Mouse (Mus musculus) intestine, embryonic 14.5 days (tissue): Measurements from ENCODE around the gene Rpl35. TPM values are rescaled to one million over a fixed set of nuclear protein-coding genes. Genes with fewer than 3 reads are reported as not detected.

ENCODE experiments used
- ATAC-seq: fragments of 200-750 bp; cut with Nextera tagmentation; replicated peaks from 2 replicates; pipeline ENCODE4 v1.8.0; 2017; ENCODE audit warnings: low read depth, moderate number of reproducible peaks, moderate TSS enrichment, moderate library complexity; ENCODE audit not compliant: low FRiP score, low TSS enrichment
- DNase-seq: peaks from one replicate; pipeline ENCODE4 v3.0.0-alpha.2; 2018; ENCODE audit warnings: low spot score
- H3K27ac ChIP-seq: fragments of 300-500 bp; sonication (generic); 2 replicates; pipeline ENCODE4 v1.5.1; 2014; ENCODE audit warnings: low read depth, mild to moderate bottlenecking, control low read depth
- H3K27me3 ChIP-seq: fragments of 300-500 bp; sonication (generic); replicated peaks from 2 replicates; pipeline ENCODE4 v1.6.1; 2014; ENCODE audit warnings: low read length, control low read depth; ENCODE audit not compliant: control insufficient read depth, insufficient read depth
- H3K36me3 ChIP-seq: fragments of 300-500 bp; sonication (generic); 2 replicates; pipeline ENCODE4 v1.6.1; 2014; ENCODE audit warnings: low read length, control low read depth; ENCODE audit not compliant: control insufficient read depth, insufficient read depth
- H3K4me1 ChIP-seq: fragments of 300-500 bp; sonication (generic); replicated peaks from 2 replicates; pipeline ENCODE4 v1.6.1; 2014; ENCODE audit warnings: low read length, control low read depth, mixed read lengths; ENCODE audit not compliant: control insufficient read depth, insufficient read depth
- H3K4me2 ChIP-seq: fragments of 300-500 bp; sonication (generic); 2 replicates; pipeline ENCODE4 v1.6.1; 2014; ENCODE audit warnings: low read length
- H3K4me3 ChIP-seq: fragments of 300-500 bp; sonication (generic); 2 replicates; pipeline ENCODE4 v1.5.1; 2014; ENCODE audit warnings: low read depth, low read length, control low read depth, mixed read lengths
- H3K9ac ChIP-seq: fragments of 300-500 bp; sonication (generic); 2 replicates; pipeline ENCODE4 v1.6.1; 2014; ENCODE audit warnings: mild to moderate bottlenecking, low read length
- H3K9me3 ChIP-seq: fragments of 300-500 bp; sonication (generic); 2 replicates; pipeline ENCODE4 v1.6.1; 2016; ENCODE audit warnings: low read length, control low read depth; ENCODE audit not compliant: control insufficient read depth
- WGBS: fragments of 180-500 bp; shearing (Covaris S2); extraction: QIAGEN DNeasy Blood & Tissue Kit; methylation state at CpG from one replicate; pipeline ENCODE4 v1.1.7; 2014; 5-methylcytosine and 5-hydroxymethylcytosine counted together
- polyA plus RNA-seq: library from polyadenylated mRNA; unstranded; fragments of >200 nt; fragmentation: Nextera tagmentation; extraction: Ambion mirVana; gene quantifications from 2 replicates; pipeline ENCODE4 v1.2.1, GENCODE M21; 2014

The Rpl35 gene
- 1,154 and 1,176 TPM in 2 replicates for polyA plus RNA-seq

DNA sequence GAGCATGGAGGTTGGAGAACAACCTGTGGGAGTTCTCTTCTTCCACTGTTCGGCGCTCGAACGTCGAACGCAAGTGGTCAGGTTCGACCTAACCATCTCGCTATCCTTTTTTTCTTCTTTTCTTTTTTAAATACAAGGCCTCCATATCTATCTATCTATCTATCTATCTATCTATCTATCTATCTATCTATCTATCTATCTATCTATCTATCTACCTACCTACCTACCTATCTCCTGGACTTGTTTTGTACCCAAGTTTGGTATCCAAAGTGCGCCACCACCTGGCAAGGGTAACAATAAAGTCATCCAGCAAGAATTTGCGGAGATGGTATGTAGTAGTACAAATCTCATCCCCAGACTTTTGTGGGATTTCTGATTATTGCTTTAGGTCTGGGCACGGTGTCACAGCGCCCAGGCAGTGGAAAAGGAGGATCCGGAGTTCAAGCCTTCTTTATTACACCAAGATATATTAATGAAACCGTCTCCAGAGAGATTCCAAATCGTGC, at the start of gene Rpl35:
Rpl35 (minus strand) TSS at position 51 of the 506 bp plus-strand sequence.
- peaks cover 35% of the 10 kb centered on the region for H3K36me3 ChIP-seq
- H3K4me1 ChIP-seq, result peaks cover 35% of the 10 kb centered on the region
- peak; percentile 72 for DNase-seq
- no peaks in the 10 kb centered on the region for H3K27me3 ChIP-seq
- peak within 1 kb of the TSS; percentile 85 for H3K4me3 ChIP-seq
- peak within 1 kb of the TSS; percentile 93 for H3K9ac ChIP-seq
- peak within 1 kb of the TSS; percentile 89 for H3K27ac ChIP-seq
- H3K9me3 ChIP-seq, result no peaks in the 10 kb centered on the region
- no peak for ATAC-seq
- peak within 1 kb of the TSS; percentile 97 for H3K4me2 ChIP-seq
- 10% methylated on average over 15 of the region's 15 CpGs for WGBS

DNA sequence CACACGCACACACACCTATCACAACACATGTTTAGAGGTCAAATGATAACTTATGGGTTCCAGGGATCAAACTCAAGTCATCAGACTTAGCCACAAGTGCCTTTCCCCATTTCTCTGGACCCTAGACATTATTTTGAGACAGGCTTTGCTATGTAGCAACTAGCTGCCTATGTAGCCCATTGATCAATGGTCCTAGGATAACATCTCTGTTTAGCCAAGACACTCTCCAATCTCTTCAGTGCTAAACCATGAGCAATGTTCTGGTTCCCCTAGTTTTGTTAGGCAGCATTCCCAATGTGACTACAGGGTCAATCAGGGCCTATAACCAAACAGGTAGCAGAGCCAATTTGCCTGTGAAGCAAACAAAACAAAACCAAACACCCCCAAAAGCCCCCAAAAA, 43.1 kb upstream of the Rpl35 start:
- Histone ChIP-seq H3K36me3 (peaks cover 86% of the 10 kb centered on the region), H3K4me2 (no peak overlapping the region), H3K27me3 (no peaks in the 10 kb centered on the region), H3K9ac (no peak overlapping the region), H3K4me1 (no peaks in the 10 kb centered on the region), H3K4me3 (no peak overlapping the region), H3K9me3 (no peaks in the 10 kb centered on the region), H3K27ac (no peak overlapping the region)
- 94% methylated on average over 1 of the region's 1 CpGs for WGBS
- no peak for DNase-seq
- ATAC-seq, result no peak

DNA sequence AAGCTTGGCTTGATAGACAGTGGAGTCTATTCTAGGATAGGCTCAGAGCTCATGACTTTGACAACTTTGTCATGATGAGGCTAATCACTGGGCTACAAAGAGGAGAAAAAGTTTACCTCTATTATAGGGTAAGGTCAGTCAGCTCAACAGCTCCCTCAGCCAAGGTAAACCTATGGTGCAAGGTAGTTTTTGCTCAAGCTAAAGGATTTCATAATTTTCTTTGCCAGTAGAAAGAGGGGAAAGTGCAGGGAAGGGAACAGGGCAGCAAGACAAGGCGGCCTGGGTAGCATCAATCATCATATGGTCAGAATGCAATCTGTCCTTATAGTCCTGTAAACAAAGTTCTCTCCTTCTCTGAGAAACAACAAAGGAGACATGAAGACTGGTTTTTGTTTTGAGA, 34.8 kb upstream of the Rpl35 start:
- no peaks in the 10 kb centered on the region for H3K4me1 ChIP-seq
- H3K27ac ChIP-seq, result no peak overlapping the region
- H3K36me3 ChIP-seq, result peaks cover 76% of the 10 kb centered on the region
- no peak overlapping the region for H3K4me2 ChIP-seq
- no peak overlapping the region for H3K4me3 ChIP-seq
- H3K27me3 ChIP-seq, result no peaks in the 10 kb centered on the region
- WGBS, result 94% methylated on average over 1 of the region's 1 CpGs
- ATAC-seq (no peak), DNase-seq (no peak)
- H3K9me3 ChIP-seq, result no peaks in the 10 kb centered on the region
- H3K9ac ChIP-seq, result no peak overlapping the region

DNA sequence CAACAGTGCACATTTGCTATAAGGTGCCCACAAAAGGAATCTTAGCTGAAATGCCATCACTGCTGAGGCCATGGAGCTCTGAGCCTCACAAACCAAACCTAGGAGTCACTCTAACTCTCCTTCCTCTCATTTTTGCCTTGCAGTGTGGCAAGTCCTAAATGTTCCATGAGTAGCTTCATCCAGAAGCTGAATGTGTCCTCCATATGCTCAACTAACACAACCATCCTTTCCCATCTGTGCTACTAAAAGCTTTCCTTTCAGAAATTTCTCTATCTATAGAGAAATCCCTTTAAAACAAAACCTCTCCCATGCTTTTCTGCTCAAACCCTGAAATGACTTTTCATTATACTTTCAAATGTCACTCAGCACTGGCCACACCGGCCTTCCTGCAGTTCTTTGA, 26.2 kb upstream of the Rpl35 start:
- ATAC-seq (no peak), DNase-seq (no peak)
- Histone ChIP-seq H3K4me2 (no peak overlapping the region), H3K36me3 (peaks cover 80% of the 10 kb centered on the region), H3K27ac (no peak overlapping the region), H3K9ac (no peak overlapping the region), H3K4me3 (no peak overlapping the region), H3K4me1 (no peaks in the 10 kb centered on the region), H3K9me3 (no peaks in the 10 kb centered on the region), H3K27me3 (no peaks in the 10 kb centered on the region)
- WGBS, result 94% methylated on average over 1 of the region's 1 CpGs

DNA sequence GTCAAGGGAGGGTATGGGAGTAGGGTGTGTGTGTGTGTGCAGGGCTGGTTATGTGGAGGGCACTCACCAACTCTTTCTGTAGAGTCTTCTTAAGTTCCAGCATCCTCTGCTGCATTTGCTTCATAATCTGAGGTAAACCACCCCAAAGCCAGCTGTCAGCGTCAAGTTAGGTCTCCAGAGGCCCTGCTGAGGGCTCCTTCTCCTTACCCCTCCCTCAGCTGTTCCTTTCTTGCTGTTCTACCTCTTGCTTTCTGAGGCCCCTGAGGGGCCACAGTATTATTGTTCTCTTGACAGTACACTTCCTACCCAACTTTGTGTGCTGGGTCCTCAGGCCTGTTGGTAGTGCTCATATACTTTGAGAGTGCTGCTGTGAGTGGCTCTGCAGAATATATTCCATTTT, 14.6 kb upstream of the Rpl35 start:
- Histone ChIP-seq H3K9me3 (no peaks in the 10 kb centered on the region), H3K4me1 (no peaks in the 10 kb centered on the region), H3K27ac (no peak overlapping the region), H3K36me3 (peaks cover 94% of the 10 kb centered on the region), H3K4me2 (no peak overlapping the region), H3K4me3 (no peak overlapping the region), H3K27me3 (no peaks in the 10 kb centered on the region), H3K9ac (no peak overlapping the region)
- no peak for ATAC-seq
- no peak for DNase-seq
- WGBS, result 100% methylated on average over 1 of the region's 1 CpGs

DNA sequence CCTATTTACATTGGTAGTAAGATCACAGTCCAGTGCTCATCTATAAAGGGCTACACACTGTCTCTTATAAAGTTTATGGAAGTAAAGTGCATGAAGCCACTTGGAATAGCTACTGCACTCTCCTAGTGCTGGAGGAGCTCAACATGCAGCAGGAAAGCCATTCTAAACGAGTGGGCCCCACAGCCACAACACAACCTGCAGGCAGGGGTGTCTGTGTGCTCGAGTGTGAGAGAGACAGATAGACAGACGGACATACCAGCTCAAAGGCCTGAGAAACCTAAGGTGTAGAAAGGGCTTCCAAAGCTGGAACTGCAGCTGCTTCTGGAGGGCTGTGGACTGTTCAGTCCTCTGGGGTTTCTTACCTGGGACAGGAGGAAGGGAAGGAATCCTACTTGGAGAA, 11.2 kb upstream of the Rpl35 start:
- H3K4me2 ChIP-seq, result no peak overlapping the region
- H3K9ac ChIP-seq, result no peak overlapping the region
- H3K4me1 ChIP-seq, result no peaks in the 10 kb centered on the region
- H3K27ac ChIP-seq, result no peak overlapping the region
- H3K27me3 ChIP-seq, result no peaks in the 10 kb centered on the region
- no peaks in the 10 kb centered on the region for H3K9me3 ChIP-seq
- 82% methylated on average over 3 of the region's 3 CpGs for WGBS
- no peak overlapping the region for H3K4me3 ChIP-seq
- peaks cover 91% of the 10 kb centered on the region for H3K36me3 ChIP-seq
- ATAC-seq, result no peak
- DNase-seq, result no peak

DNA sequence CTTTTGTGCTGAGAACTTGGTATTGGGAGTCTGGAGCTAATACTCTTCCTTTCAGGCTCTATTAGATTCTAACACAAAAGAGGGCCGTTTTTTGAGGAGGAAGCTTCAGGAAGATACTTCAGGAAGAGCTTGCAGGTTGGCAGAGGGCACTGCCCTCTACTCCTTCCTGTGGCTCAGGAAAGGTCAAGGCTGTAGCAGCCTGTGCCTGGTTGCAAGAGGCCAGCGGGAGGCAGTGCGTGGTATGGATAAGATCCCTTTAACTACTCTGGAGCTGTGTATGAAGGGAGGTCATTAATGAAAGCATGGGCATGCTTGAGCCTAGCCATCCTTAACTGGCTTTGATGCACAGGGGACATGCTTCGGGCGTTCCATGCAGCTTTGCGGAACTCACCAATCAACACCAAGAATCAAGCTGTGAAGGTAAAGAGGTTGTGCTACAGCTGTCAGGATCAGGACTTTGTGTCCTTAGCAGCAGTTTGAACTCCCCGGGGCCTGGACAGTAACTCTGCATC, 7.4 kb upstream of the Rpl35 start:
- H3K27ac ChIP-seq, result no peak overlapping the region
- H3K4me2 ChIP-seq, result no peak overlapping the region
- no peaks in the 10 kb centered on the region for H3K9me3 ChIP-seq
- no peak overlapping the region for H3K9ac ChIP-seq
- no peak for ATAC-seq
- H3K4me1 ChIP-seq, result peaks cover 11% of the 10 kb centered on the region
- 86% methylated on average over 7 of the region's 7 CpGs for WGBS
- no peaks in the 10 kb centered on the region for H3K27me3 ChIP-seq
- DNase-seq, result no peak
- peaks cover 56% of the 10 kb centered on the region for H3K36me3 ChIP-seq
- H3K4me3 ChIP-seq, result no peak overlapping the region

DNA sequence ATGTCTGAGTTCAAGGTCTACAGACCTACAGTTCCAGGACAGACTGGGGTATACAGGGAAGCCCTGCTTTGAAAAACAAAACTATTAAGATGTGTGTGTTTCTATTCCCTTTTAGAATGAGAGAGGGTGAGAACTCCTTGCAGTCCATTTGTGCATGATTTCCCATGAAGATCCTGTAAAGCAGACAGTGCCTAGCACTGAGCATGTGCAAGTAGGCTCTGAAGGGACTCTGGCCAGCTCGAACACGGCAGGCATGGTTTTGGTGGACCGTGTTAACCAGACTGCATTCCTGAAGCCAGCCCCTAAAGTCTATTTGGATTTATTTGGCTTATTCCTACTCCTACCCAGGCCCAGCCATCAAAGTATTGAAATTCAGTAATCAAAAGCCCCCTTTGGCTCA, 6.5 kb upstream of the Rpl35 start:
- ATAC-seq, result no peak
- WGBS, result 87% methylated on average over 3 of the region's 3 CpGs
- H3K36me3 ChIP-seq, result peaks cover 48% of the 10 kb centered on the region

DNA sequence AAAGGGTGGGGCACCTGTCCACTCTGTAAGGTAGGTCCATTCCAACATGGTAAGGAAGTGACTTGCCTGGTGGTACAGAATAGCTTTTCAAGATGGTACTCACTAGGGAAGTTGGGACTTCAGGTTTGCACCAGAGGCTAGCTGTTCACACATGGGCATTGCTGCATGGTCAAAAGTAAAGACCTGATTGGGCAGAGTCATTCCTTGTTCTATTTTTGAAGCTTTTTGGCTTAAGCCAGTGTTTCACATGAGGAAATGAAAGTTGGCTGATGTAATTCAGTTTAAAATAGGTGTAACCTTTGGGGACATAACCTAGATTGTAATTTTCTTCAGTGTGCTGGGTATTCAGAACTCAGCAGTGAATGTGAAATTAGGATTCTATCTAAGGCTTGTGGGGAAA, 5.8 kb upstream of the Rpl35 start:
- Histone ChIP-seq H3K36me3 (peaks cover 40% of the 10 kb centered on the region), H3K4me3 (no peak overlapping the region), H3K27ac (no peak overlapping the region), H3K4me2 (no peak overlapping the region), H3K4me1 (peaks cover 15% of the 10 kb centered on the region), H3K9me3 (no peaks in the 10 kb centered on the region), H3K9ac (no peak overlapping the region), H3K27me3 (no peaks in the 10 kb centered on the region)
- no peak for ATAC-seq
- no peak for DNase-seq

More for the DNA sequence above, 6.5 kb upstream of the Rpl35 start:
- H3K4me3 ChIP-seq, result no peak overlapping the region
- H3K27ac ChIP-seq, result no peak overlapping the region
- H3K27me3 ChIP-seq, result no peaks in the 10 kb centered on the region
- no peak overlapping the region for H3K9ac ChIP-seq
- peaks cover 14% of the 10 kb centered on the region for H3K4me1 ChIP-seq
- DNase-seq, result no peak
- no peaks in the 10 kb centered on the region for H3K9me3 ChIP-seq
- no peak overlapping the region for H3K4me2 ChIP-seq
